Mouse (Mus musculus) kidney, adult 2 months (tissue): ENCODE measurements around the gene Dnah6. TPM values are rescaled to one million over a fixed set of nuclear protein-coding genes. Genes with fewer than 3 reads are reported as not detected.

Experiments used
- DNase-seq: peaks from one replicate; pipeline ENCODE4 v3.0.0; 2021
- H3K27ac ChIP-seq: fragments of 200-500 bp; 2 replicates; pipeline ENCODE4 v1.5.1; 2012; ENCODE audit warnings: low read depth, low read length, control low read depth, inconsistent platforms; ENCODE audit not compliant: insufficient read depth
- H3K27me3 ChIP-seq: fragments of 200-500 bp; replicated peaks from 2 replicates; pipeline ENCODE4 v1.6.1; 2012; ENCODE audit warnings: mild to moderate bottlenecking, moderate library complexity, low read length, inconsistent platforms; ENCODE audit not compliant: control insufficient read depth, insufficient read depth
- H3K36me3 ChIP-seq: fragments of 200-500 bp; 2 replicates; pipeline ENCODE4 v1.6.1; 2012; ENCODE audit warnings: mild to moderate bottlenecking, moderate library complexity, low read length, inconsistent platforms; ENCODE audit not compliant: control insufficient read depth, insufficient read depth
- H3K4me1 ChIP-seq: fragments of 200-500 bp; 2 replicates; pipeline ENCODE4 v1.6.1; 2011; ENCODE audit warnings: low read length; ENCODE audit not compliant: control insufficient read depth, insufficient read depth
- H3K4me3 ChIP-seq: fragments of 200-500 bp; 2 replicates; pipeline ENCODE4 v1.5.1; 2011; ENCODE audit warnings: mild to moderate bottlenecking, low read depth, low read length, control low read depth; ENCODE audit not compliant: insufficient read depth
- CTCF ChIP-seq: fragments of 200-500 bp; conservative IDR thresholded peaks from 2 replicates; pipeline ENCODE4 v1.5.1; 2011; ENCODE audit warnings: low read depth, mild to moderate bottlenecking, control low read depth, low read length, moderate library complexity, mixed read lengths; ENCODE audit not compliant: insufficient read depth, insufficient read length
- POLR2A ChIP-seq: fragments of 200-500 bp; IDR thresholded peaks from one replicate; pipeline ENCODE4 v1.6.1; 2011; ENCODE audit warnings: low read depth, low read length, control low read depth
- WGBS: fragments of 180-500 bp; shearing (Covaris S2); methylation state at CpG from one replicate; pipeline ENCODE4 v1.1.7; 2018; 5-methylcytosine and 5-hydroxymethylcytosine counted together
- polyA plus RNA-seq: library from polyadenylated mRNA; depleted of rRNA; stranded (reverse); fragments of >200 nt; gene quantifications from 2 replicates; pipeline ENCODE4 v1.2.3, GENCODE M21; 2012; rRNA removed

Dnah6 gene
- polyA plus RNA-seq, 1 experiment, result 0.03 TPM

DNA sequence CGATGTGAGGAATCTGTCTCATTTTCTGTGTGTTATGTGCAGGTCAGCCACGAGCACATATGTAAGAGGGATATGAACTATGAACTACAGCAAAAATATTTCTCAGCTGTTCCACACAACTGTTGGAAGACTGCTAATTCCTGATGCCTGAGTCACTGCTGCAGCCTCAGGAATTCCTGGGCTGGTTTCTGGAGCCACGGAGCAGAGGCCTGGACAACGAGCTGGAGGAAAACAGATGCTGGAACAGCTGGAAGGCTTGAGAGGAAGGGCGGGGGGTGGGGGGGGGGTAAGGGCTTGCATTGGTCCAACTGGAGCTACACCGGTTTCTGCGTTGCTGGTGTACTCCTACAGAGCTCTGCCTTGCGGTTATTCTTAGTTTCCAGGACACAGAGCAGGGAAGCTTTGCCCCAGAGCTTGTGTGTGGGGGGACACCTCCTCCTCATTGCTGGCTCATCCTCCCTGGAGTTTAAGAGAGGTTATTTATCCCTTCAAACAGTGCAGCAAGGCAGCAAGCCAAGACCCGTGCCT is 240.3 kb downstream of the Dnah6 start:
- WGBS, result 21% methylated on average over 9 of the region's 9 CpGs
- Histone ChIP-seq H3K36me3 (no peaks in the 10 kb centered on the region), H3K27ac (peak overlapping the region; percentile 31), H3K4me3 (no peak overlapping the region), H3K4me1 (no peaks in the 10 kb centered on the region), H3K27me3 (no peaks in the 10 kb centered on the region)
- DNase-seq, result peak; percentile 61
- TF ChIP-seq POLR2A (no peak), CTCF (no peak)

DNA sequence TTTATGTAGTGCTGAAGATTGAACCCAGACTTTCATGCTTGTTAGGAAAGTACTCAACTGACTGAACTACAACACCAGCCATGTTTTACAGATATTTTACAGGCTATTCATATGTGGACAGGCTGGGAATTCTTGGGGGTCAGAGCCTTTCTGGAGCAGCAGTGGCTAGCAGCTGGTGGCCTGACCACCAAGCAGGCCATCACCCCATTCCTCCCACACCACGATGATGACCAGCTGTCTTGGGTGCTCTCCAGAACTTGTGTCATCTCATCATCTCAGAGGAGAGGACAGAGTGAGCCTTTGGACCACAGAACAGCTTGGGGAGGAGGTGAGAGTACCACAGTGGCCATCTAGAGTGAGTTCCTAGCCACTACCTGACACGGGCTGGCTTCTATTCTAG is 244.6 kb downstream of the Dnah6 start:
- DNase-seq, result no peak
- 89% methylated on average over 2 of the region's 2 CpGs for WGBS
- TF ChIP-seq POLR2A, result no peak
- no peak for TF ChIP-seq CTCF
- Histone ChIP-seq H3K27ac (no peak overlapping the region), H3K27me3 (no peaks in the 10 kb centered on the region), H3K4me1 (no peaks in the 10 kb centered on the region), H3K4me3 (no peak overlapping the region), H3K36me3 (no peaks in the 10 kb centered on the region)

DNA sequence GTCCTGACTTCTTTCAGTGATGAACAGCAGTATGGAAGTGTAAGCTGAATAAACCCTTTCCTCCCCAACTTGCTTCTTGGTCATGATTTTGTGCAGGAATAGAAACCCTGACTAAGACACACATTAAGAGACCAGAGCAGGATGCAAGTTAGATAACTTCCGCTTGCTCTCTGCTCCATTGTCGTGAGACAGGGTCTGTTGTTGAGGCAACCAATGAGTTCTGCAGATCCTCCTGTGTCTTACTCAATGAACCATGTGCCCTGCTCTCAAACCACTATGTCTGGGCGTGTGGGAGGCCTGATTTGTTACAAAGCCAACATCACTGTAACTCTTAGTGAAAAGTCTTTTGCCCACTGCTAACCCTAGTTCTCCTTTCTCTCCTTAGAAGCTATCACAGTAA is 250.4 kb downstream of the Dnah6 start:
- H3K36me3 ChIP-seq, result no peaks in the 10 kb centered on the region
- H3K27ac ChIP-seq, result no peak overlapping the region
- H3K4me1 ChIP-seq, result no peaks in the 10 kb centered on the region
- no peak overlapping the region for H3K4me3 ChIP-seq
- 59% methylated on average over 3 of the region's 3 CpGs for WGBS
- no peaks in the 10 kb centered on the region for H3K27me3 ChIP-seq
- no peak for DNase-seq
- no peak for TF ChIP-seq CTCF
- TF ChIP-seq POLR2A, result no peak

DNA sequence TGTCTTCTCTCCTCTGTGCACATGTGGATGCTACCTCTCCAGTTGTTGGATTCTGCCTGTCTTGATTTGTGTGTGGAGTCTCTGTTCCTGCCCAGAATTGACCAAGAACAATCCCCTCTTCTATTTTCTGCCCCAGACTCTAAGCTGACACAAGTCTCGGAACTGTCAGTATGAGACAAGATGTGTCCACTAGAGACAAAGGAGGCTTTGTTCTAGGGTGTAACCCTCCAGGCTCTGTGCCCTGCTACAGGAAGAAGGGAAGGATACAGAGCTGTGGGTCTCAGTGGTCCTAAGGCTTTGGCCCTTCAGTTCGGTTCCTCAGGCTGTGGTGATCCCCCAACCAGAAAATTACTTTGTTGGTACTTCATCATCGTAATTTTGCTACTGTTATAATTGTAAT is 251.7 kb downstream of the Dnah6 start:
- no peak overlapping the region for H3K27ac ChIP-seq
- H3K27me3 ChIP-seq, result no peaks in the 10 kb centered on the region
- TF ChIP-seq POLR2A, result no peak
- no peak for TF ChIP-seq CTCF
- H3K36me3 ChIP-seq, result no peaks in the 10 kb centered on the region
- WGBS, result 83% methylated on average over 3 of the region's 3 CpGs
- no peak for DNase-seq
- no peak overlapping the region for H3K4me3 ChIP-seq
- H3K4me1 ChIP-seq, result no peaks in the 10 kb centered on the region

Other genes starting within 250 kb of the Dnah6 start
- gene Suclg1, start 26.7 kb upstream of the Dnah6 start, polyA plus RNA-seq, result 328 and 349 TPM in 2 replicates
- gene 4931417E11Rik, start 248.0 kb upstream of the Dnah6 start, polyA plus RNA-seq, result 0.08 TPM in 1 of 2 replicates, not detected in the other